Mouse (Mus musculus) frontal cortex, postnatal 25 days (tissue): ENCODE results near the gene Lgi4.

Source experiments
- DNase-seq, 2 experiments: peaks; one replicate each; pipeline ENCODE4 v3.0.0; 2022; ENCODE audit warnings: low spot score in 2 of 2

Gene Lgi4

DNA sequence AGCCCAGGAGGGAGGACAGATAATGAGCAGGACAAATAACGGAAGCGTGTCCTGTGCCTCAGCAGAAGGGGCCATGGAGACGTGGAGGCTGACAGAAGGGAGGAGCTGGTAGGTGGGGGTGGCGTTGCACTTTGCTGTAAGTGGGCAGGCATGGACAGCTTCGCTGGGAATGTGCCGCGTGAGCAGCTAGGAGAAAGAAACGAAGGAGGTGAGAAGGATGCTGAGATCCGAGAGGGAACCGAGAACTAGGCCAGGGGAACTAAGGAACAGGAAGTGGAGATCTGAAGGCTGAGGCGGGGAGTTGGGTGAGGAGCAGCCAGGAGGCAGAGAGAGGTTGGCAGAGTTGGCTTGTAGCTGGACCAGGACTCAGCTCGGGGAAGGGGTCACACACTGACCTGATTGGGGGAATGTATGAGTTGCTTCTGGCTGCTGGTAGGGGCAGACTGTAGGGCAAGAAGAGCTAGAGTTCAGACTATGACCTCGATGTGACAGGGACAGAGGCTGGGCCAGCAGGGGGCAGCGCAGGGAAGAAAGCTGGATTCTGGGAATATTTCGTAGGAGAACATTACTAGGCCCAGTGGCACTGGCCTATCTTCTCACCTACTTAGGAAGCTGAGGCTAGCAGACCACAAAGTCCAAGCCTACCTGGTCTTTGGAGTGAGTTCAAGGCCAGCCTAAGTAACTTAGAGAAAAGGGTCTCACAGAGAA, 46.1 kb downstream of the Lgi4 start:
- no peak for DNase-seq

DNA sequence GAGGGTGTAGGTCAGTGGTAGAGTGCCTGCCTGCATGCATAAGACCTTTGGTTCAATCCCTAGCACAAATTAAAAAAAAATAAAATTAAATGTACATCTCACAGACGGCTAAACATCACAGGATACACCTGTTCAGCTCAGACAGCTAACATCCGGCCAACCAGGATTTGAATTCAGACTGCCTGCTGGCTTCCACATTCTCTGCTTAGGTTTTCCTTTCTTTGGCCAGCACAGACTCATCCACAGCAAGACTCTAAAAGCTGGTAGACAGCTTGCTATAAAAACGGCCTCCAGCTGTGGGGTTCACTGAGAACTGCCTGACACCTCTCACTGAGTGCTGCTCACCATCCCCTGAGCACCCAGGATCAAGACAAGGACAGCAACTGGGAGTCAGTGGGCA, 47.0 kb downstream of the Lgi4 start:
- no peak for DNase-seq

DNA sequence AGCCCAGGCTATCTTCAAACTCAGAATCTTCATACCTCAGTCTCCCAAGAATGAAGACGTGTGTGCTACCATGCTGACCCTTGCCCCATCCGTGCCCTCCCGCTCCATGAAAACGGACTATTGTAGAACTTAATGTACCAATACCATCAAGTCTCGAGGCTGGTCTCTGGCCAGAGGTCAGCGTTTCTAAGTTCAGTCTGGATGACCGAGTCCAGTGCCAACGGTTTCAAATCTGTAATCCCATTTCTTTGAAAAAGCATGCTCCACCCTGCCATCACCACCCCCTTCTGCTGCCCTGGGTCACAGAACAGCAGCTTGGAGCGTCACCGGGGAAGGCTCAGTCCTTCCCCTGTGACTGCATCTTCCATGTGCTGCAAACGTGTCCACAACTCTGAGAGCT, 48.6 kb downstream of the Lgi4 start:
- no peak for DNase-seq

DNA sequence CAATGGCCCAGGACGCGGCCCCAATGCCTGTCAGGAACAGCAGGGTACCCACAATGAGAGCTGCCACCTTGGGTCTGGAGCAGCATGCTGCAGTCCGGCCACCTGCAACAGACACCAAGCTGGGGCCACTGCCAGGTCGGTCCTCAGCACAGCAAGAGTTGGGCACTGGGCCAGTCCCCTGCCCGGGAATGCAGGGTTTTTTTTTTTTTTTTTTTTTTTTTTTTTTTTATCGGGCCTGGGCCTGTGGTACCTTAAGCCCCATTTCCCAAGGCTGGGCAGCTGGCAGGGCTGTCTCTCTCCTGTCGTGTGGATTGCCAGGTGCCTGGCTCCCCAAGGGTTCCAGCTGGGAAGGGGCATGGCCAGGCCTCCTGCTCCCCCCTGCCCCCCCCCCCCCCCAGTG, 49.9 kb downstream of the Lgi4 start:
- no peak for DNase-seq

DNA sequence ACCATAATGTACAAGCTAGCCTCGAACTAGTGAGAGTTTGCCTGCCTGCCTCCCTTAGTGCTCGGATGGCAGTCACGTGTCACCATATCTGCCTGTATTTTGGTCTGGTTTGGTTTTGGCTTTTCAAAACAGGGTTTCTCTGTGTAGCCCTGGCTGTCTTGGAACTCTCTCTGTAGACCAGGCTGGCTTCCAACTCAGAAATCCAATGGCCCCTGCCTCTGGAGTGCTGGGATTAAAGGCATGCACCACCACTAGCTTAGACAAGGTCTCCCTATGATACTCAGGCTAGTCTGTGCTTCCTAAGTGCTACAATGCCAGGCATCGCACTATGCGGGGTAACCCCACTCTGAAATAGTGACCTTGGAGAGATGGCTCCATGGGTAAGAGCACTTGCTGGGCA, 50.7 kb downstream of the Lgi4 start:
- DNase-seq, result no peak

DNA sequence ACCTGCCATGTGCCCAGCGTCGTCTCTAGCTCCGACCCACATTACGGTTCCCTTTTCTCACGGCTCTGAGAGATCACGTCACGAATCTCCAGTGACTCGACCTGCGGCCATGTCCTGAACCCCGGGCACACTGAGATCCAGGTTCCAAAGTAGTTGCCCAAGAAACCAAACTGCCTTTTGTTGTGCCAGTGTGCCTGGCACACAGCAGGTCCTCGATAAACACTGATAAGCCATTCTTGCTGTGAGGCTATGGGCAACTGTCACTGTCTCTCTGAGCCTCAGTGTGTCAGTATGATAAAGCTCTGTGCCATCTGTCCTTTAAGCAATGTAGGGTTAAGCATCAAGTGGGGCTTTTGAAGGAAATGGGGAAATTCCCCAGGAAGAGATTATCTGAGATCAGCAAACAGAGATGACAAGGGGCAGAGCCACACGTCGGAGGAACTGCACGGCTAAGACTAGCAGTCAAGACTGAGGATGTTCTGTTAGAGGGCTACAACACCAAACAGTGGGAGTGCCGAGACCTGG, 51.8 kb downstream of the Lgi4 start:
- DNase-seq, result no peak

DNA sequence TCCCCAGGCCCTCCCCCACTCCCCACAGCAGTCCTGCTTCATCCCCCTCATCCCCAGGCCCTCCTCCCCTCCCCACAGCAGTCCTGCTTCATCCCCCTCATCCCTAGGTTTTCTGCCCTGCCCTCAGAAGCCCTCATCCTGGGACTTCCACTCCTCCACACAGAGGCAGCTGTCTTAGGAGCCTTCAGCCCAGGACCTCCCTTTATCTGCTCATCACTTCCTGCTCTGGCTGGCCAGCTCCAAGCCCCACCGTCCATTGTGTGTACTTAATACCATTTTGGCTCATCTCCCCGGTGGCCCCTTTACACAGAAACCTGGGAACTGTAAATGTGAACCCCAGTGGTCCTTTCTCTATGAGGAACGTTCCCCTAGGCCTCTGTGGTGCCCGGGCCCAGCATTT, 52.9 kb downstream of the Lgi4 start:
- DNase-seq, result no peak

DNA sequence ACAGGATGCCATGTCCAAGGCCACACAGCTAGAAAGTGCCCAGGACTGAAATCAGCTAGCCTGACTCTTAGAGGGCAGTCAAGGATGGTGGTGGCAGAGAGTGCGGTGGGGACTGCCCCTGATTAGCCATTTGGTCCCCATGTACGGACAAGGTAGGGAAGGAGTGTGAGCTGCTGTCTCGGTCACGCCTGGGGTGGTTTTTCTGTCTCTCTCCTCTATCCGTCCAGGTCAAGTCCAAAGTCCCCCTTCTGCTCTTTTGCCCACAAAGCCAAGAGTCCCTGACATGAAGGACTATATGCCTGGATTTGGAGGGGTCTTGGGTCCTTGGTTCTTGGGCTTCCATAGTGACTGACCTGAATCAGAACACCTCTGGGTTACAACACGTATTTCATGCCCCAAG, 54.7 kb downstream of the Lgi4 start:
- DNase-seq, result no peak

DNA sequence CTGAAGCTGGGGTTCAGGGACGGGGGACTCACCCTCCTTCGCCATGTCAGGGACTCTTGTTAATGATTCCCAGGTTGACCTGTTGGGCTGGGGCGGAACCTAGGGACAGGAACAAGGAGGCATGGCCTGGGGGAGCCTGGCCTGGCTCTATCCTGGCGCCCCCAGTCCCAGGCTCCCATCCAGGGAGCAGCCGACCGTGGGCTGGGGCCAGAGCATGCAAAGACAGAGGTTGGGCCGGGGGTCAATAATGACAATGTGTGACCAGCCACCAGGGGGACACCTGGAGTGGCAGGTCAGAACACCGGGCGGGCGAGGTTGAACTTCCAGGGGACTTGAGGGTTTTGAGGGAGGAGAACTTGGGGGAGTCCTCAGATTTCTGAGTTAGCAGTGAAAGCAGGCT, 55.5 kb downstream of the Lgi4 start:
- no peak for DNase-seq

DNA sequence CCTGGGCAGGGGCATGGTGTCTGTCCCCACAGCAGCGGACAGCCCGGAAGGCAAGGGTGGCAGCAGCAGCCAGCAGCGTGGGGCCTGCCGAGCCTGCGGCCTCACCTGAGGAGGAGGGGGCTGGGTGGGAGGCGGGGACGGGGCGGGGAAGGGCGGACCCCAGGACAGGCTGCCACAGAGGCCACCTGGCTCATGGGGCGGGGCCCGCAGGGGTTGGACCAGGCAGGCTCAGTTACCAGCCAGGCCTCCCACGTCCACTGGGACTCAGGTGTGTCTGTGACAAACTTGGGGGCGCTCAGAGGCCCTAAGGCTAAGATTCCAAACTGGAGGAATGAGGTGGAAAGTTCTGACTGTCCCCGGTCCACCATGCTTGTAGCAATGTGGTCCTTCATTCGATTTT, 56.0 kb downstream of the Lgi4 start, which contains the start of gene Hpn:
Gene Hpn (minus strand): TSS at position 109 of the 400 bp plus-strand sequence.
- DNase-seq, result no peak

DNA sequence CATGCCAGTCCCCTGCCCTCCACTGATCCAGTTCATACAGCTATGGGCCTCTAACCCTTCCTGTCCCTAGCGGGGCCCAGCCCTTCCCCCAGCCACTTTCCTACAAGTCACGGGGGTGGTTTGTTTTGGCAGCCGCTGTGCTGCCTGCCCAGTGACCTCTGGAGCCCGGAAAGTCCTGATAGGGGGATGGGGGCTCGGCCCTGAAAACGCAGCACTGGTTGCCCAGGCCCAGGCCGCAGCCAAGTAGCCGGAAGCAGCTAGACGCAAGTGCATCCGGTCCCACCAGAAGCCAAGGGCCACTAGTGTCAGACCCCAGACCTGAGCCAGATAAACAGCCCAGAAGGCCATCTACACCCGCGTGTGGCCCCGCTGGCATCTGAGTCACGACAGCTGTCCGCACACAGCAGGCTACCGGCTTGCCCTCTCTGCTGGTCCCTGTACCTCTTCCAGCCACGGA, 56.5 kb downstream of the Lgi4 start:
- DNase-seq, result no peak

DNA sequence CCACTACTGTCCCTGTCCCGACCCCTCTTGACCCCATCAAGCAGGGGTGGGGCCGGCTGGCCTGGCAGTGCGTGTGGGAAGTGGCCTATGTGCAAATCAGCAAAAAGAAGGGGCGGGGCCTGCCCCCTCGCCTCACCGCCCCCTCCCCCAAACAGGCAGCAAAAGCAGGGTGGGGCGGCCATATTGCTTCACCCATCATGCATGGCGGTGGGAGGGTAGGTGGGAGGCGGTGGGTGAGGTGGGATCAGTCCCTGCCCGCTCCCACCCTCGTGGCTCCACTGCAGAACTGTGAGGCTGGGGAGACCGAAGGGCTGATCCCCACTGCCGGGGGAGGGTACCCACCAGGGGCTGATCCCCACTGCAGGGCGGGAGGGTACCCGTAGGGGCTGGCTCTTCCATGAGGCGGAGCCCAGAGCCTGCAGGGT, 57.6 kb downstream of the Lgi4 start:
- DNase-seq, result no peak

DNA sequence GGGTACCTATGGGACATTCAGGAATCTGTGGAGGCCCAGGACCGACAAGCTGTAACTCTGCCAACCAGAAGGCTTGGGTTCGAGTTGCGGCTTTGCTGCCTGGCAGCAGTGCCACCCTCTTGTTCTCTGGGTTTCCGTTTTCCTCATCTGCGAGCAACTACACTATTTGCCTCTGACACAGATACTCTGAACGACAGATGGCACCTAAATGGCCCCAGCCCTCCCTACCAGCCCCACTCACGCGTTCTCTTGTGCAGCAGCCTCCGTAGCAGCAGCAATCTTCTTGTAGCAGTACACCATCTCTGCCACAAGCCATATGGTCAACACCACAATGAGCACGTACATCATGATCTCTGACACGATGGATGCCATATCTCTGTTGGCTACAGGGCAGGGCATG, 58.3 kb downstream of the Lgi4 start:
- no peak for DNase-seq

DNA sequence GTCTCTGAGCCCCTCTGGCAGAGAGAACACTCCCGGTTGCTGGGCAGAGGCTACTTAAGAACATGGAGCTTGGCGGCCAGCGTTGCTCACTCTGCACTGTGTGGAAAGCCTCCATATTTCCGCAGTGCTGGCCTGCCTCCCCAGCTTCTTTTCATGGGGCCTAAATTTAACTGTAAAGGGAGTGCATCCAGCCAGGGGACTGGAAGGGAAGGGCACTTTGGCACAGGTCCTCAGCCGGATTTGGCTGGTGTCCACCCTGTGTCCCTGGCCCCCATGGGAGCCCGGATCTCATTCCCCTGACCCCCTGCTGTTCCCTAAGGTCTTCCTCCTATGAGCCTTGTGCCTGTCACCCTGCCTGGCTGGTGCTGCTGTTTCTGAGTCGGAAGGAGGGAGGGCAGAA, 59.3 kb downstream of the Lgi4 start:
- no peak for DNase-seq

DNA sequence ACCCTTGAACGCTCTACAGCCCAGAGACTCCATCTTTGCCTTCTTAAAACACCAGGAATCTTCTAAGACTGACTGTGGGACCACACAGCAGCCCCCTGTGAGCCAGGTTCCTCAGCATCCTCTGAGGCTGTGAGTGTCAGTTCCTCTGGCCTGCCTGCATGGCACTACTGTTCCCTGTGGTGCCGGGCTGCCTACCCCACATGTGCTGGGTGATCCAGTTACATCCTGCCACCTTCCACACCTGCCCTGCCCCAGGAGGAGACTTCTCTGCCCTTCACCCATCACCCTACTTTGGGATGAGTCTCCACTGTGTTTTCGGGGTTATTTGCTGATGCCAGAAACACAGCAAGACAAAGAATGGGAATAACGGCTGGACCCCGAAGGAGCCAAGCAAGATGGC, 60.4 kb downstream of the Lgi4 start:
- no peak for DNase-seq
